Mouse (Mus musculus) lung, embryonic 15.5 days (tissue): ENCODE measurements around the gene Mpzl1. TPM values are rescaled to one million over a fixed set of nuclear protein-coding genes. Genes with fewer than 3 reads are reported as not detected.
A peak's percentile ranks its signal among the peaks of the same experiment; 100 is the strongest.
"Not testable (repeated sequence)": the region's sequence is repeated elsewhere in the genome, so short reads cannot be mapped to it uniquely, and the experiment has no call there.

Source experiments
- ATAC-seq: fragments of 200-750 bp; cut with Nextera tagmentation; 2 replicates; pipeline ENCODE4 v1.8.0; 2017; ENCODE audit warnings: moderate number of reproducible peaks, borderline replicate concordance; ENCODE audit not compliant: low FRiP score, low TSS enrichment; ENCODE audit errors: extremely low read depth
- H3K27ac ChIP-seq: fragments of 300-500 bp; sonication (generic); 2 replicates; pipeline ENCODE4 v1.5.1; 2015; ENCODE audit warnings: moderate library complexity, mild to moderate bottlenecking, inconsistent platforms
- H3K27me3 ChIP-seq: fragments of 300-500 bp; sonication (generic); 2 replicates; pipeline ENCODE4 v1.6.1; 2015; ENCODE audit warnings: inconsistent platforms
- H3K36me3 ChIP-seq: fragments of 300-500 bp; sonication (generic); 2 replicates; pipeline ENCODE4 v1.6.1; 2015; ENCODE audit warnings: inconsistent platforms
- H3K4me1 ChIP-seq: fragments of 300-500 bp; sonication (generic); 2 replicates; pipeline ENCODE4 v1.6.1; 2015; ENCODE audit warnings: inconsistent platforms
- H3K4me2 ChIP-seq: fragments of 300-500 bp; sonication (generic); 2 replicates; pipeline ENCODE4 v1.6.1; 2015; ENCODE audit warnings: inconsistent platforms, mild to moderate bottlenecking, moderate library complexity
- H3K4me3 ChIP-seq: fragments of 300-500 bp; sonication (generic); 2 replicates; pipeline ENCODE4 v1.5.1; 2015; ENCODE audit warnings: mild to moderate bottlenecking, inconsistent platforms
- H3K9ac ChIP-seq: fragments of 300-500 bp; sonication (generic); 2 replicates; pipeline ENCODE4 v1.6.1; 2015; ENCODE audit warnings: inconsistent platforms
- H3K9me3 ChIP-seq: fragments of 300-500 bp; sonication (generic); 2 replicates; pipeline ENCODE4 v1.6.1; 2016; ENCODE audit warnings: inconsistent platforms
- WGBS: fragments of 180-500 bp; shearing (Covaris S2); methylation state at CpG from one replicate; pipeline ENCODE4 v1.1.7; 2015; 5-methylcytosine and 5-hydroxymethylcytosine counted together
- polyA plus RNA-seq: library from polyadenylated mRNA; unstranded; fragments of >200 nt; fragmentation: Nextera tagmentation; extraction: Ambion mirVana; gene quantifications from 2 replicates; pipeline ENCODE4 v1.2.1, GENCODE M21; 2015

The Mpzl1 gene
- 193 and 203 TPM in 2 replicates for polyA plus RNA-seq

GRCm38 (mm10) chr1:165634151-165634884 is at the start of gene Mpzl1:
Mpzl1 (minus strand) TSS chr1:165634538.
- under 1% methylated on average over 60 of the region's 73 CpGs for WGBS
- H3K9ac ChIP-seq: peak within 1 kb of the TSS; percentile 86
- peaks cover 50% of the 10 kb centered on the region for H3K4me1 ChIP-seq

GRCm38 (mm10) chr1:165682056-165682853 is 47.9 kb upstream of the Mpzl1 start:
- H3K4me2 ChIP-seq: no peak overlapping the region

More at GRCm38 (mm10) chr1:165634151-165634884, at the start of gene Mpzl1:
- ATAC-seq: peak; percentile 99
- Histone ChIP-seq H3K27me3 (no peaks in the 10 kb centered on the region), H3K4me3 (peak within 1 kb of the TSS; percentile 86), H3K4me2 (peak within 1 kb of the TSS; percentile 81), H3K9me3 (no peaks in the 10 kb centered on the region), H3K27ac (peak within 1 kb of the TSS; percentile 99), H3K36me3 (no peaks in the 10 kb centered on the region)

DNA sequence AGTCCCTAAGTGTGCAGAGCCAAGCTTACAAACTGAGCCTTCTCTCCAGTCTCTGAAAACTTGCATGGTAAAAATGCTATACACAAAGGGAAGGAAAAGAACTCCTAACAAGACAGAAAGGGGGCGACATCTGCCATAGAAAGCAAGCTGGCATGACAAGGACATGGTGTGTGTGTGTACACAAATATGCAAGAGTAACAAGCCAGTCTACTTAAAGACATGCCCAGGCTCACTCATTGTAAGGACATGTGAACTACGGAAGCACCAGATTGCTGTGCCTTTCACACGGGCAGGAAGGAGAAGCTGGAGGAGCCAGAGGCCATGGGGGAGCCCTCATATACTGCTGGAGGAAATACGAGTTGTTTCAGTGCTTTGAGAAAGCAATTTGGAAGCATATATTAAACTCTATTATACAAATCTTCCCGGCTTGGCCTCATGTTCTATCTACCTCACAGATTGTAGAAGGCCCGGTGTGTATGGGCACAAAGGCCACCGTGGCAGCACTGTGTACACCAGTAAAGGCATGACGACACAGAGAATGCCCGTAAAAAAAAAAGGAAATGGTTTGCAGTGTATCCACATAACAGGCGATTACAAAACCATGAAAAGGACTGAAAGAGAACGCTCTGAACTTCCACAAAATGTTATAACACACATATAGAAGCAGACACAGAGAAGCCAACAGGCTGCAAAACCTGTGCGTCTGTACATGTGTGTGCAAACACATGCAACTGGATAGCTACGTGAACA is 46.9 kb upstream of the Mpzl1 start:
- H3K4me2 ChIP-seq: no peak overlapping the region
- 65% methylated on average over 13 of the region's 13 CpGs for WGBS
- no peaks in the 10 kb centered on the region for H3K9me3 ChIP-seq
- no peaks in the 10 kb centered on the region for H3K27me3 ChIP-seq
- H3K4me3 ChIP-seq: no peak overlapping the region
- no peaks in the 10 kb centered on the region for H3K36me3 ChIP-seq
- ATAC-seq: no peak
- peaks cover 47% of the 10 kb centered on the region for H3K4me1 ChIP-seq
- no peak overlapping the region for H3K9ac ChIP-seq
- H3K27ac ChIP-seq: peak overlapping the region; percentile 16; the same call in 1 of the 2 replicates

More at GRCm38 (mm10) chr1:165682056-165682853, 47.9 kb upstream of the Mpzl1 start:
- Histone ChIP-seq H3K4me1 (peaks cover 57% of the 10 kb centered on the region), H3K9ac (no peak overlapping the region), H3K9me3 (no peaks in the 10 kb centered on the region), H3K36me3 (no peaks in the 10 kb centered on the region), H3K27me3 (no peaks in the 10 kb centered on the region), H3K27ac (peak overlapping the region; percentile 34; the same call in 1 of the 2 replicates), H3K4me3 (no peak overlapping the region)
- 62% methylated on average over 18 of the region's 18 CpGs for WGBS
- ATAC-seq: no peak

DNA sequence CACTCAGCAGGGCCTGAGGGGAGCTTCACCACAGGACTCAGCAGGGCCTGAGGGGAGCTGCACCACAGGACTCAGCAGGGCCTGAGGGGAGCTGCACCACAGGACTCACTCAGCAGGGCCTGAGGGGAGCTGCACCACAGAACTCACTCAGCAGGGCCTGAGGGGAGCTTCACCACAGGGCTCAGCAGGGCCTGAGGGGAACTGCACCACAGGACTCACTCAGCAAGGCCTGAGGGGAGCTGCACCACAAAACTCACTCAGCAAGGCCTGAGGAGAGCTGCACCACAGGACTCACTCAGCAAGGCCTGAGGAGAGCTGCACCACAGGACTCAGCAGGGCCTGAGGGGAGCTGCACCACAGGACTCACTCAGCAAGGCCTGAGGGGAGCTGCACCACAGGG is 45.7 kb upstream of the Mpzl1 start:
- H3K36me3 ChIP-seq, H3K4me3 ChIP-seq, H3K27me3 ChIP-seq, H3K9me3 ChIP-seq, ATAC-seq, H3K27ac ChIP-seq, H3K9ac ChIP-seq, H3K4me2 ChIP-seq: not testable (repeated sequence)
- H3K4me1 ChIP-seq: peaks cover 38% of the 10 kb centered on the region

GRCm38 (mm10) chr1:165679618-165679997 is 45.3 kb upstream of the Mpzl1 start:
- Histone ChIP-seq H3K36me3 (no peaks in the 10 kb centered on the region), H3K9me3 (no peaks in the 10 kb centered on the region), H3K4me1 (peaks cover 33% of the 10 kb centered on the region), H3K27me3 (no peaks in the 10 kb centered on the region), H3K4me3 (no peak overlapping the region), H3K9ac (no peak overlapping the region), H3K4me2 (no peak overlapping the region), H3K27ac (no peak overlapping the region)
- 45% methylated on average over 3 of the region's 3 CpGs for WGBS
- no peak for ATAC-seq

GRCm38 (mm10) chr1:165678861-165679617 is 44.7 kb upstream of the Mpzl1 start:
- Histone ChIP-seq H3K9me3 (no peaks in the 10 kb centered on the region), H3K4me2 (no peak overlapping the region), H3K4me3 (no peak overlapping the region), H3K36me3 (no peaks in the 10 kb centered on the region), H3K9ac (no peak overlapping the region), H3K4me1 (peaks cover 32% of the 10 kb centered on the region), H3K27ac (no peak overlapping the region), H3K27me3 (no peaks in the 10 kb centered on the region)
- WGBS: 78% methylated on average over 15 of the region's 15 CpGs
- ATAC-seq: no peak

DNA sequence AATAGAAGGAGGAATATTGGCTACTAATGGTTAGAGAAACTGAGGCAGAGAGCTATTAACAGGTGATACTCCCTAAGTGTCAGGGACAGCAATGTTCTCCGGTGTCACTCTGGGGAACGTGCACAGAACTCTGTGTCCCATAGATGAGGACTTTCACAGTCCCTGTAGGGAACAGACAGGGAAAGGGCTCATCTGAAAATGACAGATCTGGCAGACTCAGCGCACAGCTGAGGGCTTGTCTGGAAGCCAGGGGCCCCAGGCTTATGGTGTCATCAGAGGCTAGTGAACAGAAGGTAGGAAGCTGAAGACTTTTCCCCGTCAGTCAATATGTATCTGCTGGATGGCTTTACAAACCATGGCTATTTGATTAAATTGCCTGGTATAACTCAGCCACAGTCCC is 43.2 kb upstream of the Mpzl1 start:
- Histone ChIP-seq H3K27ac (no peak overlapping the region), H3K27me3 (no peaks in the 10 kb centered on the region), H3K9ac (no peak overlapping the region), H3K36me3 (no peaks in the 10 kb centered on the region), H3K9me3 (no peaks in the 10 kb centered on the region), H3K4me1 (peaks cover 28% of the 10 kb centered on the region), H3K4me3 (no peak overlapping the region), H3K4me2 (no peak overlapping the region)
- WGBS: 70% methylated on average over 4 of the region's 4 CpGs
- ATAC-seq: no peak

GRCm38 (mm10) chr1:165676993-165677392 is 42.7 kb upstream of the Mpzl1 start:
- Histone ChIP-seq H3K4me3 (no peak overlapping the region), H3K4me2 (no peak overlapping the region), H3K4me1 (peaks cover 22% of the 10 kb centered on the region; the same call in 1 of the 2 replicates), H3K27ac (no peak overlapping the region), H3K36me3 (no peaks in the 10 kb centered on the region), H3K9ac (no peak overlapping the region), H3K27me3 (no peaks in the 10 kb centered on the region), H3K9me3 (no peaks in the 10 kb centered on the region)
- WGBS: 66% methylated on average over 3 of the region's 3 CpGs
- ATAC-seq: no peak

DNA sequence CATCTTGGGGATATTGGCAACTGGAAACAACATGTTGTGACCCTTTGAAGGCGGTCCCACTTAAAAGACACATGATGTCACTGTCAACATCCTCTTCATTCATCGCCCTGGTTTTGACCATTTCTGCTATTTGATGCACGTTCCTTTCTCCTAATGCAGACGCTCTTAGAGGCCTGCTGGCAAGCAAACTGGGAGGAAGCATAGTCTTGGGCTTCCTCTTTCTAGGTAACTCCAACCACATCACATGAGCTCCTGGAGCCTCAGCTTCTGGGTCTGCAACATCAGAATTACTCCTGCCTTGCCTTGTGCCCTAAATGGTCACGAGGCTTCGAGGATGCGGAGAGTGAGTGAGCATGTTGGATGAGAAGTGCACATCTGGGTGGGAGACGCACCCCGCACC is 40.8 kb upstream of the Mpzl1 start:
- Histone ChIP-seq H3K4me2 (no peak overlapping the region), H3K9me3 (no peaks in the 10 kb centered on the region), H3K27me3 (no peaks in the 10 kb centered on the region), H3K36me3 (no peaks in the 10 kb centered on the region), H3K4me3 (no peak overlapping the region), H3K4me1 (peaks cover 7% of the 10 kb centered on the region; the same call in 1 of the 2 replicates), H3K9ac (no peak overlapping the region), H3K27ac (no peak overlapping the region)
- WGBS: 85% methylated on average over 9 of the region's 9 CpGs
- ATAC-seq: no peak

- H3K9ac ChIP-seq: no peak overlapping the region
- no peak overlapping the region for H3K4me2 ChIP-seq
- no peak overlapping the region for H3K4me3 ChIP-seq
- 0 out of 2 replicates have a peak, but pooled peaks cover under 1% of the 10 kb centered on the region for H3K4me1 ChIP-seq
- no peaks in the 10 kb centered on the region for H3K36me3 ChIP-seq
- H3K27ac ChIP-seq: no peak overlapping the region
- ATAC-seq: no peak
- no peaks in the 10 kb centered on the region for H3K9me3 ChIP-seq
- 73% methylated on average over 9 of the region's 9 CpGs for WGBS
- H3K27me3 ChIP-seq: no peaks in the 10 kb centered on the region
These were observed 38.0 kb upstream of the Mpzl1 start for GRCm38 (mm10) chr1:165672355-165672754.

GRCm38 (mm10) chr1:165670056-165670455 is 35.7 kb upstream of the Mpzl1 start:
- Histone ChIP-seq H3K4me2 (no peak overlapping the region), H3K27ac (no peak overlapping the region), H3K9ac (no peak overlapping the region), H3K4me1 (0 out of 2 replicates have a peak, but pooled peaks cover 3% of the 10 kb centered on the region), H3K36me3 (no peaks in the 10 kb centered on the region), H3K9me3 (no peaks in the 10 kb centered on the region), H3K27me3 (no peaks in the 10 kb centered on the region), H3K4me3 (no peak overlapping the region)
- WGBS: 61% methylated on average over 6 of the region's 6 CpGs
- ATAC-seq: no peak
